Mouse (Mus musculus) layer of hippocampus, postnatal 36 days (tissue): ENCODE measurements at regions not wholly inside any gene's neighbourhood (a gene's known extent, or its start where the extent isn't known, plus 50 kb on each side); places are given as distances from the start of the nearest gene placed in this dataset.
"Not testable (repeated sequence)": the region's sequence is repeated elsewhere in the genome, so short reads cannot be mapped to it uniquely, and the experiment has no call there.

Experiments used
- DNase-seq, 2 experiments: peaks; one replicate each; pipeline ENCODE4 v3.0.0; 2022

DNA sequence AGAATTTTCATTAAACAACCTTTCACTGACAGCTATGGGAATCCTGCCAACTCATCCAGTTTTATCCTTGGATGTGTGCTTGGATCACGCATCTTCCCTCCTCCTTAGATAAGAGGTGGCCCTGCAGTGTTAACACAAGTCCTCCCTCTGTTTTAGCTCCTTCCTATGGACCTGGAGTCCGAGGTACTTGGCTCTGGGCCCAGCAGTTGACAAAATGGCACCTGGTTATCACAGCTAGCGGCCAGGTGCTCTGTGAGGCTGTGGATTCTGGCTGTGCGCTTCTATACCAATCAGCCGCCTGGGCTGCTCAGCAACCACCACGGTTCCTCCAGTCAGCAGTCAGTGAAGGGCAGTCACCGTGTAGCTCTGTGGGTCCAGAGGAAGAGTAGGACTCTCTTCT is 157.4 kb downstream of the Prdm2 start:
- no peak for DNase-seq

DNA sequence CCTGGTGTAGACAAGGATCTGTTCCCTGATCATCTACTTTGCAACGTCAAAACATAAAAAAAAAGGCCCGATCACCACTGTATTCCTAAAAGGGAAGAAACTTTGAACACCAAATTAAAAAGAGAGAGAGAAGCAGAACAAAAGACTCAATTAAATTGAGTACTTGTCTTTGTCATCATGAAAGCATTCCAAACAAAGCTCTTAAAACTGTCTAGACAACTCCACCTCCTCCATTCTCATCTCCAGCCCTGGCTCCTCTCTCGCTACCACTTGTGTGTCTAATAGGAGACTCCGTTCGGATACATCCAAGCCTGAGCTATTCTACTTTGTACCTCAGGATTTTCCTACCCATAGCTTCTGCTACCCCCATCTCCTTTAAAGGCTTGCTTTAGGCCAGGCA is 159.8 kb downstream of the Prdm2 start:
- no peak for DNase-seq

GRCm38 (mm10) chr4:143051205-143051604 is 161.6 kb downstream of the Prdm2 start:
- no peak for DNase-seq

DNA sequence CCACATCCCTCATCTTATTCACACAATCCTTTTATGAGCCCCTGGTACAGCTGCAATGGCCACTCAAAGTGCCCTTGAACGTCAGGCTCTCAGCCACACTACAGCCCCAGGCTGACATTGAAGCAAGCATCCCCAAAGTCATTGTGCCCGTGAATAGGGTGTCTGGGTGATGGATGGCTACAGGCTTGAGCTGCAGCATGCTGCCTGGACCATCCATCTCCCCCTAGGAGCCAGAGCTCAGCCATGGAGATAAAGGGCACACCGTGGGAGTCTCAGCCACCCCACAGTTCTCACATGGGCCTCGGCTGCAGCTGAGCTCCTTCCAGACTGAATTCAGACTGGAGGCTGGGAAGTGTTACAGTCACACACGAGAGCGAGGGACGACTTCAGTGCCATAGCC is 167.6 kb downstream of the Prdm2 start:
- no peak for DNase-seq

GRCm38 (mm10) chr4:143042806-143043205 is 170.0 kb downstream of the Prdm2 start:
- DNase-seq = no peak

- no peak for DNase-seq
Measured at GRCm38 (mm10) chr4:143038626-143039025, 174.2 kb downstream of the Prdm2 start.

DNA sequence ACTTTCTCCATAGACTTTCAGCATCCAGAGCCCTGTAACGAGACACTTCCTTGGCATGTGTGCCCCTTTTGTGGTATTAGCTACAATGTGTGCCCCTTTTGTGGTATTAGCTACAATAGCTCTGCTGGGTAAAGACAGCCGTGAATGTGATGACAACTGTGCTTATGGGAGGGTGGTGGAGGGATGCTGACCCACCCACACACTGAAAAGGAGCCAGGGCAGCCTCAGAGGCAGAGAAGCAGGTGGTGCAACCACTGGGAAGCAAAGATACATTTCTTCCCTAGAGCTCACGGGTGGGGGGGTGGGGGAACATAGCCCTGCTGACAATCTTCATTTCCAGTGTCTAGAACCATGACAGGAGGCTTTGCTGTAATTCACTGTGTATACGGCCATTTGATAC is 176.1 kb downstream of the Prdm2 start:
- no peak for DNase-seq

- not testable (repeated sequence) for DNase-seq
Measured at GRCm38 (mm10) chr4:143035089-143035488, 177.7 kb downstream of the Prdm2 start.

DNA sequence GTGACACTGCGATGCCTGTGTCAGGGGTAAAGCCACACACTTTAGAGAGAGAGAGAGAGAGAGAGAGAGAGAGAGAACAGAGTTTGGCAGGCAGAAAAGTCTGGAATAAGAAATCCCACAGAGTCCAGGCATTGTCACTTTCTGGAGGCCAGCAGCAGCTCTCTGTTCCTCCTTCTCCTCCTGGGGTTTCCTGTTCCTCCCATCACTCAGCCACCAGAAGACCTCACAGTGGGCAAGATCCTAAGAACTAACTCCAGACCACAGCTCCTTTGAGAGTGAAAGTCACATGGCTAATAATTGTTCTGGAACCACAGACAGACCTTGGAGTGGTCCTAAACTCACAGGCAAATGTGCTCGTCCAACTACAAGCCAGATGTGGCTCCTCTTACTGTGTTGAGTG is 178.5 kb downstream of the Prdm2 start:
- not testable (repeated sequence) for DNase-seq

GRCm38 (mm10) chr4:143029813-143030212 is 183.0 kb downstream of the Prdm2 start:
- not testable (repeated sequence) for DNase-seq

GRCm38 (mm10) chr4:143027292-143027691 is 185.5 kb downstream of the Prdm2 start:
- peak; percentile 61 for DNase-seq

GRCm38 (mm10) chr4:143021242-143021881 is 191.4 kb downstream of the Prdm2 start:
- DNase-seq = peak; percentile 55

GRCm38 (mm10) chr4:143020658-143021057 is 192.1 kb downstream of the Prdm2 start:
- DNase-seq = no peak

DNA sequence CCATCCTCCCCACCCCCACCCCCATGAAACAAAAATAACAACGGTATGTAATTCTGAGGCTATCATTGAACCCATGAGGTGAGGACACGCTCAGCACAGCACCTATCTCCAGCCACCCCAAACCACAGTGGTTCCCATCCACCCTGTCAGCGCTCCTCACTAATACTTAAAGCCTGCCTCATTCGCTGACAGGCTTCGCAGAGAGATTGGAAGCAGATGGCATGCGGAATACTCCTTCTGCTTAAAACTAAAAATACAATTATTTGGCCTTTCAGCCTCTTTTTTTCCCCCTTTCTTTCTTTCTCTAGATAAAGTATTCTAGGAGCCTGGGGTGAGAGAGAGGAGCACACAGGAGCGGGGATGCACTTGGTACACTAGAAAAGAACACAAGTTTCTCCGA is 199.9 kb downstream of the Prdm2 start:
- no peak for DNase-seq

DNA sequence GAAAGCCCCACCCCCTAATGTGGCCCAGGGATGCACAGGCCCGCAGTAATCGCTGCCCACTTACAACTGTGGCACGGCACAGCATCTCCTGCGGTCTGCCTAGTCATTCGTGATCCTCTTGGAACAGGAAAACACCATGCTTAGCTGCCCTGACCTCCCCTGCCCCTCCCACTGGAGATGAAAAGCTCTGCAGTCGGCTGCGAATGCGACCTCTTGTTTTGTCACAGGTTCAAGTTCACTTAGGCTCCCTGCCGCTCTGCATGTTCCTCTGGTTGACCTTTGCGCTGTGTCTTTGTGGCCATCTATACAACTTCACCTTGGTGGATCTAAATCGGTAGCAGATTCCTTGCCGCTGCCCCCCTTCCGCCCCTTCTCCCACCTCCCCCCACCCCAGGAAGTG is 210.8 kb downstream of the Prdm2 start:
- no peak for DNase-seq

- no peak for DNase-seq
Measured at GRCm38 (mm10) chr4:143001486-143001885, 211.3 kb downstream of the Prdm2 start.

DNA sequence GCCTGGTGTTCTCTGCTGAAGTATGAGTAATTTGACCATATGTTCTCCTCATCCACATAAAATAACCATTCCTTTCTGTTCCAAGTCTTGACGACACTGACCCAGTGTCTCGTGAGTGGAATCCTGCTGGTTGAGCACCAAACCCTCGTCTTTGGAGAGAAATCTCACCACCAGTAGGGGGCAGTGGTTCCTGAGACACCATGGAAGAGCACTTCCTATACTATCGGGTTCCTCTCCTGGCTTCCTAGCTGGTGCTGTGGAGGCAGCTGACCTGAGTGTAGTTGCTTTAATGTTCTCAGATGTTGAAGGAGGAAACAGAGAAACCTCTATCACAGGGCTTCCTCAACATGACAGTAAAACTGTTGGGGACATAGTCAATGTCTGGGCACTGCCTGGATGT is 216.4 kb downstream of the Prdm2 start:
- no peak for DNase-seq

- DNase-seq = no peak
Measured at GRCm38 (mm10) chr4:142991401-142991800, 221.4 kb downstream of the Prdm2 start.

GRCm38 (mm10) chr4:142989175-142989574 is 223.6 kb downstream of the Prdm2 start:
- no peak for DNase-seq

DNA sequence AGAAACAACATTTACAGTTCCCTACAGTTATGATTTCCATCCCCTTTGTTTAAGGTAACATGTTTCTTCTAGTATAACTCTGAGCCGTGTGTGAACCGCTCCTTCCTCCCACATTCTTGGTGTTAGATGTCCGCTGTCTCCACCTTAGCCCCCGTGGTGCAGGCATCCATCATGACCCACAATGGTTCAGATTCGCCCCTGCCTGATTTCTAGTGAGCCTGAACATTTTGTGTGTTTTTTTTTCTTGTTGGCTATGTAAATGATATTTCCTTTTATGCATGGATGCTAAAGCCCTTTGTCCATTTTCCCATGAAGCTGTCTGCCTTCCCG is 229.5 kb downstream of the Prdm2 start:
- DNase-seq = no peak

DNA sequence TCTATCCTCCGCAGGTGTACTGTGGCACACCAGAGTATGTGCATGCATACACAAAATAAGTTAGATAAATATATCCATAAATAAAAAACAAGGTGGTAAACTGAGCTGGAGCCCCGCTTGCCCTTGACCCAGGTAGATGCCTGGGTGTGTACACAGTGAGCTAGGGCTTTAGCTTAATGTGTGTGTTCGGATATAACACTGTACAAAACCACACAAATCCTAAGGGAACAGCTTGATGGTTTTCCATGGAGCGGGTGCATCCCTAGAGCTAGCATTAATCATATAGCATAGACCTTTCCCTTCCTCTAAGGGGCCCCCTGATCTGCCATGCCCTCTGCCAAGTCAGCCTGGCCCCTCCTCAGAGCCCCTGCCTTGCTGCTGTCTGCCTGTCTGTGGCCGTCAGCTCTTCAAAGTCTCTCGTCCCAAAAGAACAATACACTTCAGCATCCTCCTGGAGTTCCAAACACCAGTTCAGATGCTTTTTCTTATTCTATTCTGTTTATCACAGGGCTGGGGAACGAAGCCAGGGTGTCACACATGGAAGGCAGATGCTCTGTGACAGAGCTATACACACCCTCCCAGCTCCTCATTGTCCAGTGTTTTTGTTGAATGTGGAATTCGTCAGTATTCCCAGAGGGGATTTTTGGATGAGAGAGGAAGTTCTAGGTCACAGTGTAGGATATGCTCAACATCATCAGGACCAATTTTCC is 230.1 kb downstream of the Prdm2 start:
- DNase-seq = no peak

DNA sequence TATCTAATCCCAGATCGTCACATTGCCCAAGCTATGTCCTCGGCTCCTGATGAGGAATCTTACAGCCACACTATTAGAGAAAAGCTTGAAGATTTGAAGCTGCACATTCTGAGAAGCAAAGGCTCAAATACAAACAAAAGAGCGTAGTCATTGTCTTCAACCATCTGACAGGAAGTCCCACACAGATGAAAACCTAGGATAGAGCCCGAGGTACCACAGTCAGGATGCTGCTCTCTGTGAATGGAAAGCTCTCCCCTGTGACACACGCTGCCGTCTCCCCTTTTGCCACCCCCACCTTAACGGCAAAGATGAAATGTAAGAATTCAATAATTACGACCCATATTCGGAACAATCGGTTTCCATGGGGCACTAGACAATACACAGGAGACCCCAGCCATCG is 237.2 kb downstream of the Prdm2 start:
- DNase-seq = no peak

- no peak for DNase-seq
Measured at GRCm38 (mm10) chr4:142970040-142970439, 242.8 kb downstream of the Prdm2 start.

DNA sequence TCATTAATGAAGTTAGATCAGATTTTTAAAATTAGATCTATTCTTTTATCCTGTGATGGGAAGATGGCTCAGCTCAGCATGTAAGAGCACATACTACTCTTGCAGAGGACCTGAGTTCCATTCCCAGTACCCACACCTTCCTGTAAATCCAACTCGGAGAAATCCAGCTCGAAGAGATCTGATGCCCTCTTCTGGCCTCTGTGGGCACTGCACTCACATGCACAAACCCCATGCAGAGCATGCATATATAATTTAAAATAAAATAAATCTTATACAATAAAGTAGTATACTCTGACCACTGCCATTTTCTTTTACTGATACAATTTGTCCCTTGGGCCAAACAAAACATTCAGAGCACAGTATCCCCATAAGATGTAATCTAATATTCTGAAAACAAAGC is 245.2 kb downstream of the Prdm2 start:
- no peak for DNase-seq
